Mouse (Mus musculus): ENCODE measurements around the gene Dnajc5. TPM values are rescaled to one million over a fixed set of nuclear protein-coding genes. Genes with fewer than 3 reads are reported as not detected.

The Dnajc5 gene
- total RNA-seq, 1 experiment from 2014 or later, result 47.3 TPM

DNA sequence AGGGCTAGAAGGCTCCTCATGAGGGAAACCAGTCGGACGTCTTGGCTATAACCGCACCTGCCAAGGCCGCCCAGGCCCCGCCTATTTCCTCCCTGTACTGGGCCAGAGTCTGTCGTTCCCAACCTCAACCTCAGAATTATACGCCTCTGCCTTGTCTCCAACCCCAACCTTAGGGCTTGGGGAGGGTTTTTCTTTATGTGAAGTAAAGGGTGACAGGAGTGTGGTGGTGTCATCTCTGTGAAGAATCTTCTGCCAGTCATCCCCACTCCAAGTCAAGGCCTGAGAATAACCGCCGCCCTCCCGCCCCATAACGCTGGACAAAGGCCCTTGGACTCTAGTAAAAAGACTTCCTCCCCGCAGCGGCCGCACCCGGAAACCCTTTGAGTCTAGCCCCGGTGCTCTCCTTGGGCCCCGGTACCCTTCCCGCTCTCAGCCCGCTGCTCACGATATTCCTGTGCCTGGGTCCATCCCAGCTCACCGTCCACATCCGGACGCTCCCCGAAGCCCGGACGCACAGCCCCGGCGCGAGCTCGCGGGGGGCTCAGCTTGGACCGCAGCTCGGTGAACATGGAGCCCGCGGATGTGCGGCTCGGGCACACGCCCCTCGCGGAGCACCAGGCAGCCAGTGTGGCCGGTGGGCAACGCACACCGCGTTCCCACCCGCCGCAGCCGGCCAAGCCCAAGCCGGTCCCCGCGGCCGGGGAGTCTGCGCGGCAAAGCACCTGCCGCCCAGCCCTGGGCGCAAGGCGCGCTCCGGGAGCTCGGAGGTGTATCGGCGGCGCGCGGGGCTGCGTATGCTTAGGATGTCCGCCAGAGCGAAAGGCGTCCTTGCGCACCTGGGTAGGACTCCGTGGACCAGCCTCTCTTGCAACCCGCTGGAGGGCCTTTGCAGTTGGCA lies 78.4 kb downstream of the Dnajc5 start, which contains the start of gene Samd10:
Gene Samd10 (minus strand): TSS at position 759 of the 898 bp plus-strand sequence.
- peak; percentile 15; the same call in 1 of the 2 replicates for ATAC-seq (replicated peaks; ENCODE audit: insufficient number of reproducible peaks, low FRiP score, low TSS enrichment, poor library complexity, severe bottlenecking)

- ATAC-seq (replicated peaks; ENCODE audit: insufficient number of reproducible peaks, low FRiP score, low TSS enrichment, poor library complexity, severe bottlenecking), result no peak
Measured at GRCm38 (mm10) chr2:181600226-181600758, 80.0 kb downstream of the Dnajc5 start.

GRCm38 (mm10) chr2:181600828-181601750 lies 80.8 kb downstream of the Dnajc5 start:
- ATAC-seq (replicated peaks; ENCODE audit: insufficient number of reproducible peaks, low FRiP score, low TSS enrichment, poor library complexity, severe bottlenecking), result peak; percentile 95

DNA sequence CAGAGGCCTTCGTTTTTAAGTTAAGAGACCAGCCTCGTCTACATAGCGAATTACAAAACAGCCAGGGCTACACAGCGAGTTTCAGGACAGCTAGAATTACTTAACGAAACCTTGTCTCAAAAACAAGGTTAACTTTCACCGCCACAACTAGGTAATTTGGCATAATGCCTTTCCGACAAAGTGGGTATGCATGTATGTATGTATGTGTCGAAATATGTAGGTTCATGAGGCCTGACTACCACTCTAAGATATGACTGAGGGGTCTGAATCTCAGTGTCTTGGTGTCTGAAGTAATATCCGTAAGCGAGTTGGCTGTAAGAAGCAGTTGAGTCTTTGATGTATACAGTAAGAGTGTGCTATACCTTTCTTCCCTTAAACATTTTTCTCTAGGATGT lies 81.5 kb downstream of the Dnajc5 start:
- no peak for ATAC-seq (replicated peaks; ENCODE audit: insufficient number of reproducible peaks, low FRiP score, low TSS enrichment, poor library complexity, severe bottlenecking)

DNA sequence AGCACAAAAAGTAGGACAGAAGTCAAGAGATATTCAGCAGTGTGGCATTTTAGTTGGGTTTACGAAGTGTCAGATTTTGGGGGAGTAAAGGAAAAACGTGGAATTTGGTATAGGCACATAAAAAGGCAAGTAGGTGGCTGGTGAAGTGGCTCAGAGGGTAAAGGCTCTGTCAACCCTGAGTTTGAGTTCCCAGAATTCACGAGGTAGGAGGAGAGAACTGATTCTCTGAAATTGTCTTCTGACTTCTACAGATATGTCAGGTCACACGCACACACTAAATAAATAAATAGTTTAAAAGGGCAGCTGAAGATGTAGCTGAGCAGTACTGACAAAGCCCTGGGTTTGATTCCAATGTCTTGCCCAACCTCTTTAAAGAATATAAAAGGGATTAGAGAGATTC lies 82.1 kb downstream of the Dnajc5 start:
- ATAC-seq (replicated peaks; ENCODE audit: insufficient number of reproducible peaks, low FRiP score, low TSS enrichment, poor library complexity, severe bottlenecking), result no peak

Other genes starting within 250 kb of the Dnajc5 start
- 25.1 to 36.4 TPM (median 35.7 TPM) in 3 replicates for gene Gmeb2, start 232.4 kb upstream of the Dnajc5 start, total RNA-seq (2017)
- not detected in 3 replicates for gene Stmn3, start 206.0 kb upstream of the Dnajc5 start, total RNA-seq (2017)
- 34.6 to 46.3 TPM (median 37.2 TPM) in 3 replicates for gene Rtel1, start 200.7 kb upstream of the Dnajc5 start, total RNA-seq (2017)
- gene Zgpat, start 155.6 kb upstream of the Dnajc5 start, total RNA-seq (2017), result 65.6 to 98.9 TPM (median 66.9 TPM) in 3 replicates
- 51.2 to 71.0 TPM (median 67.9 TPM) in 3 replicates for gene Arfrp1, start 155.1 kb upstream of the Dnajc5 start, total RNA-seq (2017)
- 55.7 to 137 TPM (median 104 TPM) in 3 replicates for gene Lime1, start 140.4 kb upstream of the Dnajc5 start, total RNA-seq (2017)
- gene Zbtb46, start 61.1 kb upstream of the Dnajc5 start, total RNA-seq (2017), result 2.3 to 4.3 TPM (median 3.8 TPM) in 3 replicates
- gene Abhd16b, start 27.3 kb upstream of the Dnajc5 start, total RNA-seq (2017), result not detected in 3 replicates
- 87.5 to 134 TPM (median 104 TPM) in 3 replicates for gene Tpd52l2, start 23.3 kb upstream of the Dnajc5 start, total RNA-seq (2017)
- gene Uckl1, start 64.4 kb downstream of the Dnajc5 start, total RNA-seq (2017), result 106 to 183 TPM (median 161 TPM) in 3 replicates
- gene Prpf6, start 71.4 kb downstream of the Dnajc5 start, total RNA-seq (2017), result 65.7 to 104 TPM (median 96.6 TPM) in 3 replicates
- gene Zfp512b, start 72.3 kb downstream of the Dnajc5 start, total RNA-seq (2017), result 6.6 to 20.6 TPM (median 10.2 TPM) in 3 replicates
- gene Samd10, start 78.7 kb downstream of the Dnajc5 start, total RNA-seq (2017), result 1.5 to 5.5 TPM (median 4.5 TPM) in 3 replicates
- gene Gm29797, start 136.5 kb downstream of the Dnajc5 start, total RNA-seq (2017), result not detected in 3 replicates
- not detected in 3 replicates for gene Sox18, start 151.2 kb downstream of the Dnajc5 start, total RNA-seq (2017)
- gene Tcea2, start 159.8 kb downstream of the Dnajc5 start, total RNA-seq (2017), result 3.8 to 20.0 TPM (median 10.0 TPM) in 3 replicates
- gene Rgs19, start 173.5 kb downstream of the Dnajc5 start, total RNA-seq (2017), result 102 to 134 TPM (median 128 TPM) in 3 replicates
- gene Lkaaear1, start 178.0 kb downstream of the Dnajc5 start, total RNA-seq (2017), result not detected in 3 replicates
- gene Oprl1, start 194.5 kb downstream of the Dnajc5 start, total RNA-seq (2017), result 0.19 TPM in 1 of 3 replicates, not detected in the others
- 0.29 TPM in 1 of 3 replicates, not detected in the others for gene Myt1, start 242.8 kb downstream of the Dnajc5 start, total RNA-seq (2017)